Mouse (Mus musculus): Measurements from ENCODE around the gene Sowahb.
"Not testable (repeated sequence)": the region's sequence is repeated elsewhere in the genome, so short reads cannot be mapped to it uniquely, and the experiment has no call there.

The Sowahb gene

GRCm38 (mm10) chr5:93042831-93043687 is 1.8 kb downstream of the Sowahb start:
- DNase-seq (ENCODE audit: low read depth, low spot score) = peak; percentile 42

DNA sequence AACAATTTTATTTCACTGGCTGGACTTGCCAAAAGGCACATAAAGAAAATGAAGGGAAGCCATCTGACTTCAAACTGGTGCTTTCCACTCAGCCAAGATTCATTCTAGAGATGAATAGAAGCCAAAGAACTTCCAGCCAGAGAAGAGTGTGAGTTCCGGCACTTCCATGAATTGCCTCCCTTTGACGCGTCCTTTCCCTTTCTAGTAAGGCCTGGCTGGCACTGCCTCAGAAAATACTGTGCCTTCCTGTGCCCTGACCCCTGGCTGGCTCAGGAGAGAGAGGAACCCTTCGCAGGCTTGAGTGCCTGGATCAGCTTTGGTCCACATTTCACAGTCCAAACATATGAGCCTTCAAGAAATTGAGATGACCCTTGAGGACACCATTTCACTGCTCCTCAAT is 2.8 kb downstream of the Sowahb start:
- DNase-seq (ENCODE audit: low read depth, low spot score) = peak; percentile 53

GRCm38 (mm10) chr5:93041276-93041675 is 3.5 kb downstream of the Sowahb start:
- DNase-seq (ENCODE audit: low read depth, low spot score) = no peak

DNA sequence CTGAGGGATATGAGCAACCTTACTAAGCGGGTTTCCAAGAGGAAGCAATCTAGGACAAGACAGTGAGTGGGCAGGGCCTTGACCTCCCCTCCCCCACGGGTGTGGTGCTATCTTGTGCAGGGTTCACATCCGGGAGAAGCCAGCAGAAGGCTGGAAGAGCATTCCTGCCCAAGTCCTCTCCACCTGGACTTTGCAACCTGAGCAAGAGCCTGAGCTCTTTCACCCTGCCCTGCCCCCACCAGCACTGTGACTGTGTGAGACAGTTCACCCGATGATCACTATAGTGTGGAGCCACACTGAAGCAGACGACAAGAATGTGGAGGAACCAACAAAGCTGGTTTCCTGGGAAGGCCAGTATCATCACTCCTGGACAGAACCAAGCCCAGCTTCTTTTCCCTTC is 4.7 kb downstream of the Sowahb start:
- no peak for DNase-seq (ENCODE audit: low read depth, low spot score)

- DNase-seq (ENCODE audit: low read depth, low spot score) = no peak
Observed at GRCm38 (mm10) chr5:93036254-93036653, 8.6 kb downstream of the Sowahb start.

GRCm38 (mm10) chr5:93035285-93035684 is 9.5 kb downstream of the Sowahb start:
- DNase-seq (ENCODE audit: low read depth, low spot score) = no peak

GRCm38 (mm10) chr5:93033087-93033870 is 11.5 kb downstream of the Sowahb start:
- no peak for DNase-seq (ENCODE audit: low read depth, low spot score)

- no peak for DNase-seq (ENCODE audit: low read depth, low spot score)
Observed at GRCm38 (mm10) chr5:93032621-93033020, 12.2 kb downstream of the Sowahb start.

DNA sequence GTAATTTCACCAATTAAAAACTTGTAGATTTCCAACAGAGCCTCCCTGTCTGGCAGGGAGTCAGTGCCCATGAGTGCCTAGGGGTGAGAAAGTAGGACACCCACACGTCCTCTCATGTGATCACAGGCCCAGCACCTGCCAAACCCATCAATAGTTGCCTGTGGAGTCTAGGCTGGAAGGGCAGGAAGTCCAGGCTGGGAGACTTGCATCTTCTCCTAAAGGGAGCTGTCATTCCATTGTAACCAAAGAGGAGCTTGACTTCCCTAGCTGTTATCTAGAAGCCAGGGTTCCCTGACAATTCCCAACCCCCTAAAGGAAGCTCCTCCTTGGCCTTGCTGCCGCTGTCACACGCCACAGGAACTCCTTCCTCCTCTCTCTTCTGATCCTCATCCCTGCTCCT is 14.0 kb downstream of the Sowahb start:
- DNase-seq (ENCODE audit: low read depth, low spot score) = no peak

DNA sequence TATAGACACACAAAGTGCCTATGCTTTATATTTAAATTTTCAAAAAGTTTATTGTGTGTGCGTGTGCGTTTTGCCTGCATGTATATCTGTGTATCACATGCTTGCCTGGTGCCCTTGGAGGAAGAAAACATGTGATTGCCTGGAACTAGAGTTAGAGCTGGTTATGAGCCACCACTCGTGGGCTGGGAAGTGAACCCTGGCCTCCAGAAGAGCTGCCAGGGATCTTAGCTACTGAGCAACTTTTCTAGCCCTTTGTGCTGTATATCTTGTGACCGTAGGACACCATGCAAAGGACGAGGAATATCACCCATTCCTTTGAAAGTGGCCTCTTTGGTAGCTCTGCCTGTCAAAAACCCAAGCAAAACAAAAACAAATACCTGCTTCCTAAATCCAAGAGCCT is 14.4 kb downstream of the Sowahb start:
- no peak for DNase-seq (ENCODE audit: low read depth, low spot score)

- DNase-seq (ENCODE audit: low read depth, low spot score) = no peak
Observed at GRCm38 (mm10) chr5:93027120-93027675, 17.6 kb downstream of the Sowahb start.

DNA sequence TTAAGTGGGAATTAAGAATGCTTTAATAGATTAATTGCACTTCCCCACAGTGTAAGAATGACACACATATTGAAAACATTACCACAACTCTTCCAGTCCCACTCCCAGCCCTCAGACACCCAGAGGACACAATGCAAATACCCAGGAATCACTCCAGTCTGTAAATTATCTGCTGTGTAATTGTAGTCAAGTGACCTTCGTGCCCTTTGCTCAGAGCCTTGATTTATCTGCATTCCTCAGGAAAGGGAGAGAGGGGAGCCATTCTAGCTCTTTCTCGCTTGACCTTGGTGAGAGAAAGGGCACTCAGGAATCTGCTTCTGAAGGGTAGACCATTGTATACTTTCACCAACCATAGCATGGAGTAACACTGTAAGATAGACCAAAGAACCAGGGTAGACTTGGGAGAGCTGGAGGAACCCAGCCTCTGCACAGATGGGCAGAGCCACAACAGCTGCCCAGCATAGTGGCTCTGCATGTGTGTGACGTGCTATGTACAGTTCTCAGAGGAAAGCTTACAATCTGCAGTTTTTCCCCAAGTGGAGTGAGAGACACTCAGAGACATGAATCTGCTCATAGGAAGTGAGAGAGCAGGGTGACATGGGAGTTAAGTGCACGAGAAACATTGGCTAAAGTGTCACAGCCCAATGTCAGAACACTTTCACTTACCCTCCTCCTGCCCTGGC is 18.2 kb downstream of the Sowahb start:
- no peak for DNase-seq (ENCODE audit: low read depth, low spot score)

GRCm38 (mm10) chr5:93024754-93025280 is 20.0 kb downstream of the Sowahb start:
- DNase-seq (ENCODE audit: low read depth, low spot score) = peak; percentile 43

- DNase-seq (ENCODE audit: low read depth, low spot score) = no peak
Observed at GRCm38 (mm10) chr5:93022126-93022797, 22.6 kb downstream of the Sowahb start.

DNA sequence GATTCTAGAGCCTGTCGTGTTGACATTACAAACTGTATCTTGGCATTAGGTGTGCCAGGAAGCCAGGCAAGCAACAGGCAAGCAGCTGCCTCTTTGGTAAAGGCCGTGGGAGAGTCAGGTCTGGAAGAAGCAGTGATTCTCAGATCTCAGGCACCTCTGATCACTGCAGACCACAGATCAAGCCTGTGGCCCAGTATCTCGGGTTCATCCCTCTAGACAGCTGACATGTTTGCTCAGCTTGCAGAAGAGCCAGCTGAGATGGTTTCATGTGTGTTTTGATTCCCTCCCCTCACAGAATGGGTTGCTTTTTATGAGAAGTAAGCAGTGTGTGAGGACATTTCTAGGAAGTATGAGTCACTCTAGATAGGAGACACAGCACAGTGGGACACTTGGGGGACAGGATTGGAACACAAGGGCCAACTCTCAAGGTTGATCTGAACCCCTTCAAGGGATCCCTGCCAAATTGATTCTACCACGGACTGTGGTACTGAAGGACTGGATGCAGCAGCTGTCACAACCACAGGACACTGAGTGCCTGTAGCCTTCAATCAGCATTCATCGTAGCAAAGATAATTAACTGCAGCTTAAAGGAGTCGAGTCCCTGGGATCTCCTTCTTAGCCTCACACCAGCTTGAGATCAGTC is 24.7 kb downstream of the Sowahb start:
- no peak for DNase-seq (ENCODE audit: low read depth, low spot score)

GRCm38 (mm10) chr5:93019207-93019606 is 25.6 kb downstream of the Sowahb start:
- DNase-seq (ENCODE audit: low read depth, low spot score) = not testable (repeated sequence)

GRCm38 (mm10) chr5:93017678-93018077 is 27.1 kb downstream of the Sowahb start:
- DNase-seq (ENCODE audit: low read depth, low spot score) = no peak

- DNase-seq (ENCODE audit: low read depth, low spot score) = no peak
Observed at GRCm38 (mm10) chr5:93008256-93008655, 36.6 kb downstream of the Sowahb start.

DNA sequence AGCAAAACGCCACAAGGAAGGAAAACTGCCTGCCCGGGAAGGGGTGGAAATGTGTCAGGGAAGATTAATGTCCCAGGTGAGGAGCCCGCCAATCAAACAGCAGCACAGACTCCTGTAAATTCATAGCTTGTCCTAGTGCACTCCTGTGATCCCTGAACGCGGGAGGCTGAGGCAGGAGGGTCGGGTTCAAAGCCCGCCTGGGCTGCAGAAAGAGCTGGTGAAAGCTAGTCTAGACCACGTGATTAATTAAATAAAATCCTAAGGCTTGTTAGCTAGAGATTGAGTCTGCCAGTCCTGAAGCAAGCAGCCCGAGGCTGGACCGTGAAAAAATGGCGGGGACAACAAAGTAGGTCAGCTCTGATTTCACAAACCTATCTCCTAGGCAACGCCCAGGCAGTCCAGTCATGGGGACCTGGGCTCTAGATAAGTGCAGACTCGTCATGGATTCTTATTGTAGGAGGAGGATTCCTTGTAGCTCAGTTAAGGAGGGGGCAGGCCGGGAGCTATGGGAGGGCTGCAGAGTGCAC is 38.9 kb downstream of the Sowahb start:
- DNase-seq (ENCODE audit: low read depth, low spot score) = peak; percentile 74

- DNase-seq (ENCODE audit: low read depth, low spot score) = peak; percentile 80
Observed at GRCm38 (mm10) chr5:93005229-93005814, 39.5 kb downstream of the Sowahb start.
